Mouse (Mus musculus): Measurements from ENCODE around the gene Gm4187.
"Not testable (repeated sequence)": the region's sequence is repeated elsewhere in the genome, so short reads cannot be mapped to it uniquely, and the experiment has no call there.

Gm4187 gene

GRCm38 (mm10) chr7:22329617-22330016, at the start of gene Gm4187:
Gene Gm4187, minus strand, starts transcription at chr7:22329717.
- DNase-seq (ENCODE audit: extremely low spot score): not testable (repeated sequence)

GRCm38 (mm10) chr7:22370939-22371338, 41.4 kb upstream of the Gm4187 start, which contains the start of gene Gm8660:
Gene Gm8660, minus strand, starts transcription at chr7:22371039.
- not testable (repeated sequence) for DNase-seq (ENCODE audit: extremely low spot score)
